Mouse (Mus musculus): ENCODE measurements around the gene Psme2. TPM values are rescaled to one million over a fixed set of nuclear protein-coding genes. Genes with fewer than 3 reads are reported as not detected.
A peak's percentile ranks its signal among the peaks of the same experiment; 100 is the strongest.

The Psme2 gene
- polyA plus RNA-seq, 1 experiment from 2014 or later: 332 TPM

DNA sequence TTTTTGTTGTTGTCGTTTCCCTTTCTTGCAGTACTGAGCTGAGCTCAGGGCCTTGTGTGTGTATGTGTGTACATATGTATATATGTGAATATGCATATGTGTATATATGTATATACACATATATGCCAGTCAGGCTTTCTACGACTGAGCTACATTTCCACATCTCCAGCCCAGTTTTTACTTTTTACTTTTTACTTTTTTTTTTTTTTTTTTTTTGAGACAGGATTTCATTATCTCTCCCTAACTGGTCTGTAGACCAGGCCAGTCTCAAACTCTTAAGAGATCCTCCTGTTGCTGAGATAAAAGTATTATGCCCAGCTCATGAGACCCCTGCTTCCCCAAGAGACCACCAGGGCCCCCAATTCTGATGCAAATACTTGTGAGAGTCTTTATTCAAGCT is 25.9 kb upstream of the Psme2 start:
- WGBS: 81% methylated on average over 2 of the region's 2 CpGs

DNA sequence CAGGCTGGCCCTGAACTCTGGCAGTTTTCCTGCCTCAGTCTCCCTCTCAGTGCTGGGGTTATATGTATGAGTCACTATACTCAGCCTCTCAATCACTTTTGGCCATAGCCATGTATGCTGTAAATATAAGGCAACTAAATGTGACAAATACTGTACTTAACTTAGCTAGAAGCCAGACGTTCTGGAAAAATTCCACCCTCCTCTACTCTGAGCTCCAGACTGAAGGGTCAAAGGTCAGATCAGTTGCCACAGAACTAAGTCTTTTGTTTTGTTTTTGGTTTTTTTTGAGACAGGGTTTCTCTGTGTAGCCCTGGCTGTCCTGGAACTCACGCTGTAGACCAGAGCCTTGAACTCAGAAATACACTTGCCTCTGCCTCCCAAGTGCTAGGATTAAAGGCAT is 25.0 kb upstream of the Psme2 start:
- no peaks in the 10 kb centered on the region for H3K36me3 ChIP-seq (ENCODE audit: control insufficient read depth, insufficient read depth, low read length)
- H3K27me3 ChIP-seq (replicated peaks; ENCODE audit: control insufficient read depth, insufficient read depth, low read length): no peaks in the 10 kb centered on the region
- 44% methylated on average over 2 of the region's 2 CpGs for WGBS
- no peak for ATAC-seq (replicated peaks; ENCODE audit: low FRiP score, low TSS enrichment, low read depth)
- H3K27ac ChIP-seq (ENCODE audit: low read depth): no peak overlapping the region
- H3K4me3 ChIP-seq (ENCODE audit: low read depth, low read length): no peak overlapping the region
- no peak for DNase-seq (ENCODE audit: low spot score)
- no peaks in the 10 kb centered on the region; the same call in 1 of the 2 replicates for H3K4me1 ChIP-seq (replicated peaks; ENCODE audit: control insufficient read depth, insufficient read depth, low read length)
- H3K9ac ChIP-seq (ENCODE audit: low read length): no peak overlapping the region
- H3K9me3 ChIP-seq (ENCODE audit: control insufficient read depth, low read length): no peaks in the 10 kb centered on the region
- no peak overlapping the region for H3K4me2 ChIP-seq (ENCODE audit: low read length)

More for the DNA sequence above, 25.9 kb upstream of the Psme2 start:
- Histone ChIP-seq H3K36me3 (ENCODE audit: control insufficient read depth, insufficient read depth, low read length) (no peaks in the 10 kb centered on the region), H3K4me3 (ENCODE audit: low read depth, low read length) (no peak overlapping the region), H3K4me2 (ENCODE audit: low read length) (no peak overlapping the region), H3K4me1 (replicated peaks; ENCODE audit: control insufficient read depth, insufficient read depth, low read length) (no peaks in the 10 kb centered on the region; the same call in 1 of the 2 replicates), H3K27ac (ENCODE audit: low read depth) (no peak overlapping the region), H3K9ac (ENCODE audit: low read length) (no peak overlapping the region), H3K9me3 (ENCODE audit: control insufficient read depth, low read length) (no peaks in the 10 kb centered on the region), H3K27me3 (replicated peaks; ENCODE audit: control insufficient read depth, insufficient read depth, low read length) (no peaks in the 10 kb centered on the region)
- no peak for DNase-seq (ENCODE audit: low spot score)
- ATAC-seq (replicated peaks; ENCODE audit: low FRiP score, low TSS enrichment, low read depth): no peak

DNA sequence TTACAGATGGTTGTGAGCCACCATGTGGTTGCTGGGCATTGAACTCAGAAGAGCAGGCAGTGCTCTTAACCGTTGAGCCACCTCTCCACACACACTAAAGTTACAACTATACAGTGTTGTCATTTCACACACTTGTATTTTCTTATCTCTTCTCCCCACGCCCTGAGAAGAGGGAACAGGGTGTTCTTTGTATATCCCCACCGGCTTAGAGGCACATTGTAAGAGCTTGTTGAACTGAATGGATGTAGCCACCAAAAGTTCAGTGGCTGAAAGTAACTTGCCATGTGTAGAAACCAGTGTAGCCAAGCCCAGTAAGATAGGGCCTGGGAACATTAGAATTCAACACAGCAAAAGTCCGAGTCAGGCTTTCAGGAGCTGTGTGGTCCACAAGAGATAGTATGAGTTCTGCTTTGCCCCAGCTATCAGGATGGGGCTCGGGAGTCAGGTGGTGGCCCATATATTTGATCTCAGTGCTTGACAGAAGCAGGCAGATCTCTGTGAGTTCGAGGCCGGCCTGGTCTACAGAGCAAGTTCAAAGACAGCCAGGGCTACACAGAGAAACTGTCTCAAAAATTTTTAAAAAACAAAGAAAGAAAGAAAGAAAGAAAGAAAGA is 23.8 kb upstream of the Psme2 start:
- 77% methylated on average over 7 of the region's 7 CpGs for WGBS
- no peaks in the 10 kb centered on the region for H3K27me3 ChIP-seq (replicated peaks; ENCODE audit: control insufficient read depth, insufficient read depth, low read length)
- no peak for ATAC-seq (replicated peaks; ENCODE audit: low FRiP score, low TSS enrichment, low read depth)
- no peaks in the 10 kb centered on the region for H3K9me3 ChIP-seq (ENCODE audit: control insufficient read depth, low read length)
- H3K4me2 ChIP-seq (ENCODE audit: low read length): no peak overlapping the region
- H3K36me3 ChIP-seq (ENCODE audit: control insufficient read depth, insufficient read depth, low read length): peaks cover 2% of the 10 kb centered on the region
- no peak overlapping the region for H3K4me3 ChIP-seq (ENCODE audit: low read depth, low read length)
- no peak overlapping the region for H3K9ac ChIP-seq (ENCODE audit: low read length)
- no peak for DNase-seq (ENCODE audit: low spot score)
- H3K4me1 ChIP-seq (replicated peaks; ENCODE audit: control insufficient read depth, insufficient read depth, low read length): no peaks in the 10 kb centered on the region; the same call in 1 of the 2 replicates
- no peak overlapping the region for H3K27ac ChIP-seq (ENCODE audit: low read depth)

DNA sequence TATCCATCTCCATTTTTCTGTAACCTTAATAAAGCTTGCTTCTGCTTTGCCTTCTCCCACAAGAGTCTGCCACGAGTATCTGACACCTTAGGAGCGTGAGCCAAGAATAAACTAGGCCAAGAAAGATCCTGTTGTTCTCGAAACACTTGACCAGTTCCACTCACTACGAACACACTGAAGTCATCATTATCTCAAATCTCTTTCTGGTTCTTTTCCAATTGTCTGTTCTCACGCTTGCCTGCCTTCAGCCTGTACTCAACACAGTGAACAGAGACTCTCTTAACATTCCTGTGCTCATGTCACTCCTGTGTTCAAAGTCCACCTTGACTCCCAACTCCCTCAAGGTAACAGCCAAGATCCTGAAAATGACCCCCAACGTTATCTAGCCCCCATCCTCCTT is 22.4 kb upstream of the Psme2 start:
- no peak overlapping the region for H3K27ac ChIP-seq (ENCODE audit: low read depth)
- no peak overlapping the region for H3K4me2 ChIP-seq (ENCODE audit: low read length)
- no peak for ATAC-seq (replicated peaks; ENCODE audit: low FRiP score, low TSS enrichment, low read depth)
- 74% methylated on average over 6 of the region's 6 CpGs for WGBS
- H3K4me3 ChIP-seq (ENCODE audit: low read depth, low read length): no peak overlapping the region
- H3K4me1 ChIP-seq (replicated peaks; ENCODE audit: control insufficient read depth, insufficient read depth, low read length): no peaks in the 10 kb centered on the region
- H3K9me3 ChIP-seq (ENCODE audit: control insufficient read depth, low read length): no peaks in the 10 kb centered on the region
- H3K36me3 ChIP-seq (ENCODE audit: control insufficient read depth, insufficient read depth, low read length): peaks cover 14% of the 10 kb centered on the region
- no peak overlapping the region for H3K9ac ChIP-seq (ENCODE audit: low read length)
- no peaks in the 10 kb centered on the region for H3K27me3 ChIP-seq (replicated peaks; ENCODE audit: control insufficient read depth, insufficient read depth, low read length)
- no peak for DNase-seq (ENCODE audit: low spot score)

DNA sequence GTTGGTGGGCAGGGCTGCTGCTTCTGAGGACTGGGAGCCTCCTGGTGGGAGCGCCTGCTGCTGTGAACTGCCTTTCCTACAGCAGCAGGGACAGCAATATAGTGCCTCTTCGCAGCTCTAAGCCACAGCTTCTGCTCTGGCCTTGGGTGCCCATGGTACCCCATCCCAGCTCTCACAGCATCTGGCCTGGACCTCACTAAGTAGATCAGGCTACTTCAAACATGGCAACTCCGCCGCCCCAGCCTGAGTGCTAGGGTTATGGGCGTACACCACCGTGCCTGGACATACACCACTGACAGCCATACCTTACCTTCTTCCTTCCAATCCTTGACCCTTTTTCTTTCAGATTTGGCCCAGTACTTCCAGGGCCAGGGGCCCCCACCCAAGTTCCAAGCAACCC is 17.4 kb upstream of the Psme2 start:
- WGBS: 100% methylated on average over 6 of the region's 6 CpGs
- Histone ChIP-seq H3K4me3 (ENCODE audit: low read depth, low read length) (no peak overlapping the region), H3K36me3 (ENCODE audit: control insufficient read depth, insufficient read depth, low read length) (peaks cover 40% of the 10 kb centered on the region), H3K4me2 (ENCODE audit: low read length) (no peak overlapping the region), H3K9ac (ENCODE audit: low read length) (no peak overlapping the region), H3K4me1 (replicated peaks; ENCODE audit: control insufficient read depth, insufficient read depth, low read length) (no peaks in the 10 kb centered on the region; the same call in 1 of the 2 replicates), H3K27me3 (replicated peaks; ENCODE audit: control insufficient read depth, insufficient read depth, low read length) (no peaks in the 10 kb centered on the region), H3K9me3 (ENCODE audit: control insufficient read depth, low read length) (no peaks in the 10 kb centered on the region), H3K27ac (ENCODE audit: low read depth) (no peak overlapping the region)
- DNase-seq (ENCODE audit: low spot score): no peak
- ATAC-seq (replicated peaks; ENCODE audit: low FRiP score, low TSS enrichment, low read depth): no peak

DNA sequence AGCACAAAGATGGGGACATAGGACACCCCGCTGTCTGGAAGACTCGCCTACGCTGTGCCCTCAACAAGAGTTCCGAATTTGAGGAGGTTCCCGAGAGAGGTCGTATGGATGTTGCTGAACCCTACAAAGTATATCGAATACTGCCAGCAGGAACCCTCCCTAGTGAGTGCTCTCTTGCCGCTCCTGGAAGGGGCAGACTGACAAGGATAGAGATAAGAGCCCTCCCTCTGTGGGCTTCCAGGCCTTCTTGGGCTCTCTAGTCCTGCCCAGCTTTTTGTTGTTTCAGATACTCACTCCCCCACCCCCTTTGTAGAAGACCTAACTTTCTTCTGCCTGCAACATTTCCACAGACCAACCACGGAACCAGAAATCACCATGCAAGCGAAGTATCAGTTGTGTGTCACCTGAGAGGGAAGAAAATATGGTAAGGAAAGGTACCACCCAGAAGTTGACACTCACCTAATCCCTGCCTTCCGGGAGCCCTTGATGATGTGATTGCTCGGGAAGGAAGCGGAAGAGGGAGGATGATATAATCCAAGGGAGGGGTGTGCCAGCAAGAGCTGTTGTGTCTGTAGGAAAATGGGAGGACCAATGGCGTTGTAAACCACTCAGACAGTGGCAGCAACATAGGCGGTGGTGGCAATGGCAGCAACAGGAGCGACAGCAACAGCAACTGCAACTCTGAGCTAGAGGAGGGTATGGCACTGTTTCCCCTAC is 15.0 kb upstream of the Psme2 start:
- no peak overlapping the region for H3K9ac ChIP-seq (ENCODE audit: low read length)
- no peak overlapping the region for H3K4me3 ChIP-seq (ENCODE audit: low read depth, low read length)
- H3K4me1 ChIP-seq (replicated peaks; ENCODE audit: control insufficient read depth, insufficient read depth, low read length): no peaks in the 10 kb centered on the region; the same call in 1 of the 2 replicates
- peaks cover 65% of the 10 kb centered on the region for H3K36me3 ChIP-seq (ENCODE audit: control insufficient read depth, insufficient read depth, low read length)
- no peak for ATAC-seq (replicated peaks; ENCODE audit: low FRiP score, low TSS enrichment, low read depth)
- H3K9me3 ChIP-seq (ENCODE audit: control insufficient read depth, low read length): no peaks in the 10 kb centered on the region
- WGBS: 92% methylated on average over 16 of the region's 16 CpGs
- no peak overlapping the region for H3K27ac ChIP-seq (ENCODE audit: low read depth)
- DNase-seq (ENCODE audit: low spot score): no peak
- H3K27me3 ChIP-seq (replicated peaks; ENCODE audit: control insufficient read depth, insufficient read depth, low read length): no peaks in the 10 kb centered on the region
- no peak overlapping the region for H3K4me2 ChIP-seq (ENCODE audit: low read length)

DNA sequence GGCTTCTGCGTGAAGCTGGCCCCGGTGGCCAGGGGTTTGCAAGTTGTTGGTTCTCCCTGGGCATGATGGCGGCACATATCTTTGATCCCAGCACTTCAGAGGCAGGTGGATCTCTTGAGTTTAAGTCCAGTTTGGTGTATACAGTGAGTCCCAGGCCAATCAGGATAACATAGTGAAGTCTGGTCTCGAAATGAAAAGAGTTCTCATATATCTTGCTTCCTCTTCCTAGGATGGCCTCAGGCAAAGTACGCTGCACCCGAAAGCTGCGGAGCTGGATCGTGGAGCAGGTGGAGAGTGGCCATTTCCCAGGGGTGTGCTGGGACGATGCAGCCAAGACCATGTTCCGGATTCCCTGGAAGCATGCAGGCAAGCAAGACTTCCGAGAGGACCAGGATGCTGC is 13.9 kb upstream of the Psme2 start:
- Histone ChIP-seq H3K4me2 (ENCODE audit: low read length) (peak overlapping the region; percentile 41), H3K27me3 (replicated peaks; ENCODE audit: control insufficient read depth, insufficient read depth, low read length) (no peaks in the 10 kb centered on the region), H3K4me3 (ENCODE audit: low read depth, low read length) (no peak overlapping the region), H3K9me3 (ENCODE audit: control insufficient read depth, low read length) (no peaks in the 10 kb centered on the region), H3K36me3 (ENCODE audit: control insufficient read depth, insufficient read depth, low read length) (peaks cover 75% of the 10 kb centered on the region), H3K9ac (ENCODE audit: low read length) (no peak overlapping the region), H3K4me1 (replicated peaks; ENCODE audit: control insufficient read depth, insufficient read depth, low read length) (no peaks in the 10 kb centered on the region; the same call in 1 of the 2 replicates), H3K27ac (ENCODE audit: low read depth) (no peak overlapping the region)
- no peak for ATAC-seq (replicated peaks; ENCODE audit: low FRiP score, low TSS enrichment, low read depth)
- no peak for DNase-seq (ENCODE audit: low spot score)
- WGBS: 96% methylated on average over 11 of the region's 11 CpGs

DNA sequence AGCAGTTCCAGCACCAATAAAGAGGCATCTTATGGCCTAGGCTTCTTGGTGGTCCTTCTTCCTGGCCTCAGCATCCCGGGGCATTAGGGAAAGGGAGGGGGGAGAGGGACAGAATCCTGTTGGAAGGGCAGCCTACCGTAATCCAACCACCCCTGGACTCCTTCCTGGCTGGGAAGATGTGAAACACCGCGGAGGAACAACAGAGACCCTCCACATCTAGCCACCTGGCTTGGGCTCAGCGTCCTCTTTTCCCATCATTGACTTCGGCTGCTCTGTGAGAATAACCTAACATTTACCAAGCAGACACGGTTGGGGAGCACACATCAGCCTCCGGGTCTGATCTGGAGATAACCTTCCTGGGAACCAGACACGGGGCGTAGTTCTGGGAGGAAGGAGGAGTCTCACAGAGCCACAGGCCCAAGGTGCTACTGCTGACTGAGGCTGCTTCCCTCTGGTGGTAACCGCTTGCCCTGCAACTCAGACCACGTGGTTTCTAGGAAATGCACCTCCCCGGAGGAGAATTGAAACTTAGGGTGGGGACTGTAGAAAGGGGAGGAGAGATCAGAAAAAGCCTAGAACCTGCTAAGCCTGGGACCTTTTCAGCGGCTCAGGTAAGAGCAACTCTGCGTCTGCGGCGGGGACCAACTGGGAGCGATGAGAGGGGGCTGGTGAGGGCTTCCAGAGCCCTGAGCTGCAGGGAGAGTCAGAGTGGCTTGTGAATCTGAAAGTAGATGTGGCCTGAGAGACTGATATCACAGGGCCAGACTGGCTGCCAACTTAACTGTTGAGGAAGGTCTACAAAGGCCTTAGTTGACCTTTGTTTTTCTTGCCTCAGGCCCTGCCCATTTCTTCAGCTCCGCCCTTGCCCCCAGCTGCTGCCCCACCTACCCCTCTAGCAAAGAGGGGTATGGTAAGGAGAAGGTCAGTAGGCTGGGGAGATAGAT is 13.0 kb upstream of the Psme2 start:
- Histone ChIP-seq H3K4me1 (replicated peaks; ENCODE audit: control insufficient read depth, insufficient read depth, low read length) (no peaks in the 10 kb centered on the region; the same call in 1 of the 2 replicates), H3K4me3 (ENCODE audit: low read depth, low read length) (peak overlapping the region; percentile 15), H3K27ac (ENCODE audit: low read depth) (peak overlapping the region; percentile 25), H3K36me3 (ENCODE audit: control insufficient read depth, insufficient read depth, low read length) (peaks cover 75% of the 10 kb centered on the region), H3K27me3 (replicated peaks; ENCODE audit: control insufficient read depth, insufficient read depth, low read length) (no peaks in the 10 kb centered on the region), H3K9ac (ENCODE audit: low read length) (peak overlapping the region; percentile 4), H3K4me2 (ENCODE audit: low read length) (peak overlapping the region; percentile 41), H3K9me3 (ENCODE audit: control insufficient read depth, low read length) (no peaks in the 10 kb centered on the region)
- DNase-seq (ENCODE audit: low spot score) (peak; percentile 92), ATAC-seq (replicated peaks; ENCODE audit: low FRiP score, low TSS enrichment, low read depth) (peak; percentile 90)
- WGBS: 12% methylated on average over 19 of the region's 19 CpGs

Measured in intestine, embryonic 14.5 days (tissue).